Mouse (Mus musculus) MEL (cell line): ENCODE data around the gene Gm47791. TPM values are rescaled to one million over a fixed set of nuclear protein-coding genes. Genes with fewer than 3 reads are reported as not detected.
A peak's percentile ranks its signal among the peaks of the same experiment; 100 is the strongest.

Experiments
- DNase-seq: peaks from one replicate; pipeline ENCODE4 v3.0.0; 2011; ENCODE audit warnings: low read depth, low spot score
- H3K27ac ChIP-seq: 2 replicates; pipeline ENCODE4 v1.5.1; 2012; ENCODE audit warnings: low read depth, mild to moderate bottlenecking, control low read depth, low read length, moderate library complexity; ENCODE audit not compliant: control insufficient read depth
- H3K27me3 ChIP-seq, 2 experiments: fragments of 150-350 bp in 1 of 2; sonication (generic) in 1 of 2; 2 replicates each; pipeline ENCODE4 v1.6.1; 2012; ENCODE audit warnings: low read length in 2 of 2, mild to moderate bottlenecking in 2 of 2, improper control_type of control experiment in 1 of 2, moderate library complexity in 1 of 2; ENCODE audit not compliant: insufficient read depth in 2 of 2, control insufficient read depth in 1 of 2
- H3K36me3 ChIP-seq, 2 experiments: 2 replicates each; pipeline ENCODE4 v1.6.1; 2012 to 2014; ENCODE audit warnings: low read length in 2 of 2, improper control_type of control experiment in 1 of 2, inconsistent platforms in 1 of 2, mild to moderate bottlenecking in 1 of 2; ENCODE audit not compliant: insufficient read depth in 2 of 2, control insufficient read depth in 1 of 2
- H3K4me1 ChIP-seq, 2 experiments: fragments of 150-350 bp in 1 of 2; sonication (generic) in 1 of 2; 2 replicates each; pipeline ENCODE4 v1.6.1; 2012; ENCODE audit warnings: low read length in 2 of 2, improper control_type of control experiment in 1 of 2, mild to moderate bottlenecking in 1 of 2; ENCODE audit not compliant: insufficient read depth in 2 of 2, control insufficient read depth in 1 of 2
- H3K4me3 ChIP-seq, 2 experiments: fragments of 150-350 bp in 1 of 2; sonication (generic) in 1 of 2; 2 replicates each; pipeline ENCODE4 v1.5.1; 2012; ENCODE audit warnings: low read depth in 2 of 2, low read length in 2 of 2, mild to moderate bottlenecking in 2 of 2, moderate library complexity in 2 of 2, control low read depth in 1 of 2, improper control_type of control experiment in 1 of 2; ENCODE audit not compliant: control insufficient read depth in 1 of 2, insufficient read depth in 1 of 2
- H3K79me2 ChIP-seq: 2 replicates; pipeline ENCODE4 v1.6.1; 2012; ENCODE audit warnings: mild to moderate bottlenecking, low read length, moderate library complexity; ENCODE audit not compliant: control insufficient read depth, poor library complexity, insufficient read depth
- H3K9ac ChIP-seq: 2 replicates; pipeline ENCODE4 v1.6.1; 2012; ENCODE audit warnings: low read depth, mild to moderate bottlenecking, control low read depth, low read length, moderate library complexity; ENCODE audit not compliant: control insufficient read depth, poor library complexity, severe bottlenecking
- H3K9me3 ChIP-seq: fragments of 150-350 bp; sonication (generic); replicated peaks from 2 replicates; pipeline ENCODE4 v1.6.1; 2012; ENCODE audit warnings: mild to moderate bottlenecking, low read length, improper control_type of control experiment, moderate library complexity; ENCODE audit not compliant: insufficient read depth
- CHD1 ChIP-seq: IDR thresholded peaks from 2 replicates; pipeline ENCODE4 v1.6.1; 2012; ENCODE audit warnings: low read depth, mild to moderate bottlenecking, inconsistent platforms, low read length, improper control_type of control experiment
- CHD2 ChIP-seq: IDR thresholded peaks from 2 replicates; pipeline ENCODE4 v1.6.1; 2011; ENCODE audit warnings: low read length, improper control_type of control experiment
- CTCF ChIP-seq, 3 experiments: IDR thresholded peaks in 2 of 3; conservative IDR thresholded peaks in 1 of 3; 2 replicates each; pipeline ENCODE4 v1.5.1; 2011 to 2012; ENCODE audit warnings: low read length in 3 of 3, low read depth in 2 of 3, mild to moderate bottlenecking in 2 of 3, improper control_type of control experiment in 1 of 3, inconsistent platforms in 1 of 3, mixed read lengths in 1 of 3, moderate library complexity in 1 of 3; ENCODE audit not compliant: control insufficient read depth in 1 of 3, insufficient read depth in 1 of 3, poor library complexity in 1 of 3, severe bottlenecking in 1 of 3
- ELF1 ChIP-seq: IDR thresholded peaks from 2 replicates; pipeline ENCODE4 v1.6.1; 2014; ENCODE audit warnings: low read depth, mild to moderate bottlenecking, inconsistent platforms, low read length, improper control_type of control experiment, moderate library complexity
- HCFC1 ChIP-seq: IDR thresholded peaks from 2 replicates; pipeline ENCODE4 v1.6.1; 2012; ENCODE audit warnings: low read depth, mild to moderate bottlenecking, inconsistent platforms, low read length, improper control_type of control experiment, moderate library complexity
- MEF2A ChIP-seq: IDR thresholded peaks from 2 replicates; pipeline ENCODE4 v1.6.1; 2014; ENCODE audit warnings: low read depth, mild to moderate bottlenecking, inconsistent platforms, low read length, improper control_type of control experiment; ENCODE audit not compliant: poor library complexity, insufficient replicate concordance, severe bottlenecking; ENCODE audit errors: extremely low read depth
- RAD21 ChIP-seq: IDR thresholded peaks from 2 replicates; pipeline ENCODE4 v1.6.1; 2011; ENCODE audit warnings: mild to moderate bottlenecking, low read depth, low read length, improper control_type of control experiment
- RCOR1 ChIP-seq: IDR thresholded peaks from 2 replicates; pipeline ENCODE4 v1.6.1; 2012; ENCODE audit warnings: low read depth, mild to moderate bottlenecking, inconsistent platforms, low read length, improper control_type of control experiment
- SIN3A ChIP-seq: IDR thresholded peaks from 2 replicates; pipeline ENCODE4 v1.6.1; 2012; ENCODE audit warnings: low read length, improper control_type of control experiment, inconsistent platforms
- SMC3 ChIP-seq: IDR thresholded peaks from 2 replicates; pipeline ENCODE4 v1.6.1; 2011; ENCODE audit warnings: low read depth, low read length, improper control_type of control experiment
- TAL1 ChIP-seq: IDR thresholded peaks from 2 replicates; pipeline ENCODE4 v1.6.1; 2012; ENCODE audit warnings: mild to moderate bottlenecking, inconsistent platforms, low read length, moderate library complexity, mixed read lengths
- TBP ChIP-seq: IDR thresholded peaks from 2 replicates; pipeline ENCODE4 v1.8.0; 2011; ENCODE audit warnings: low read depth, low read length, improper control_type of control experiment
- USF2 ChIP-seq, 2 experiments: IDR thresholded peaks; 2 replicates each; pipeline ENCODE4 v1.6.1; 2011 to 2012; ENCODE audit warnings: improper control_type of control experiment in 2 of 2, low read length in 2 of 2, borderline replicate concordance in 1 of 2, inconsistent platforms in 1 of 2, low read depth in 1 of 2, mild to moderate bottlenecking in 1 of 2; ENCODE audit not compliant: insufficient read depth in 1 of 2
- ZC3H11A ChIP-seq: IDR thresholded peaks from 2 replicates; pipeline ENCODE4 v1.6.1; 2012; ENCODE audit warnings: low read depth, mild to moderate bottlenecking, inconsistent platforms, low read length, improper control_type of control experiment
- ZMIZ1 ChIP-seq: IDR thresholded peaks from 2 replicates; pipeline ENCODE4 v1.6.1; 2012; ENCODE audit warnings: low read depth, mild to moderate bottlenecking, inconsistent platforms, low read length, improper control_type of control experiment, moderate library complexity
- ZNF384 ChIP-seq: IDR thresholded peaks from 2 replicates; pipeline ENCODE4 v1.6.1; 2012; ENCODE audit warnings: low read depth, mild to moderate bottlenecking, inconsistent platforms, low read length, improper control_type of control experiment
- polyA plus RNA-seq, 2 experiments: library from polyadenylated mRNA; stranded (reverse) in 1 of 2; unstranded in 1 of 2; fragments of >175 nt in 1 of 2; fragments of >200 nt in 1 of 2; gene quantifications; 2 replicates each; pipeline versions ENCODE4 v1.2.1 to v1.2.4; 2012; ENCODE audit warnings: low replicate concordance in 2 of 2, low read depth in 1 of 2; ENCODE audit not compliant: insufficient read length in 2 of 2, insufficient read depth in 1 of 2, missing spikeins in 1 of 2
- total RNA-seq: library from RNA; depleted of rRNA; stranded (reverse); fragments of 300-350 nt; gene quantifications from 2 replicates; pipeline ENCODE4 v1.2.3, GENCODE M21; 2012

The Gm47791 gene
- total and polyA plus RNA-seq, 3 experiments, result not detected

GRCm38 (mm10) chr1:82807206-82807605 lies 36.2 kb upstream of the Gm47791 start:
- Histone ChIP-seq H3K4me3 (no peak overlapping the region), H3K9me3 (no peaks in the 10 kb centered on the region), H3K36me3 (no peaks in the 10 kb centered on the region), H3K9ac (no peak overlapping the region), H3K4me1 (no peaks in the 10 kb centered on the region), H3K79me2 (no peaks in the 10 kb centered on the region), H3K27ac (no peak overlapping the region), H3K27me3 (peaks cover 0 to 1% of the 10 kb centered on the region in 2 experiments; a peak in 2 of 4 replicates)
- TF ChIP-seq TBP (no peak), SMC3 (no peak)
- no peak for DNase-seq

GRCm38 (mm10) chr1:82806391-82806790 lies 35.3 kb upstream of the Gm47791 start:
- Histone ChIP-seq H3K9ac (no peak overlapping the region), H3K79me2 (no peaks in the 10 kb centered on the region), H3K9me3 (no peaks in the 10 kb centered on the region), H3K27ac (no peak overlapping the region), H3K27me3 (peaks cover 0 to 1% of the 10 kb centered on the region in 2 experiments; a peak in 2 of 4 replicates), H3K4me1 (no peaks in the 10 kb centered on the region), H3K4me3 (no peak overlapping the region), H3K36me3 (no peaks in the 10 kb centered on the region)
- no peak for DNase-seq
- TF ChIP-seq ELF1, result no peak
- no peak for TF ChIP-seq HCFC1
- no peak for TF ChIP-seq CHD2

GRCm38 (mm10) chr1:82804059-82804458 lies 33.0 kb upstream of the Gm47791 start:
- no peaks in the 10 kb centered on the region for H3K36me3 ChIP-seq
- no peaks in the 10 kb centered on the region for H3K79me2 ChIP-seq
- no peaks in the 10 kb centered on the region for H3K27me3 ChIP-seq
- H3K4me1 ChIP-seq, result no peaks in the 10 kb centered on the region
- no peak overlapping the region for H3K27ac ChIP-seq
- no peak overlapping the region for H3K9ac ChIP-seq
- TF ChIP-seq TAL1 (no peak), RCOR1 (no peak), CHD1 (no peak)
- DNase-seq, result no peak
- H3K9me3 ChIP-seq, result no peaks in the 10 kb centered on the region
- no peak overlapping the region for H3K4me3 ChIP-seq

GRCm38 (mm10) chr1:82803608-82804007 lies 32.6 kb upstream of the Gm47791 start:
- no peaks in the 10 kb centered on the region for H3K9me3 ChIP-seq
- H3K36me3 ChIP-seq, result no peaks in the 10 kb centered on the region
- DNase-seq, result peak; percentile 72
- no peaks in the 10 kb centered on the region for H3K79me2 ChIP-seq
- H3K4me3 ChIP-seq, result no peak overlapping the region
- H3K4me1 ChIP-seq, result no peaks in the 10 kb centered on the region
- no peaks in the 10 kb centered on the region for H3K27me3 ChIP-seq
- no peak overlapping the region for H3K9ac ChIP-seq
- peak; percentile 94 for TF ChIP-seq SMC3
- no peak for TF ChIP-seq SIN3A
- no peak for TF ChIP-seq TAL1
- TF ChIP-seq ZC3H11A, result peak; percentile 91
- no peak for TF ChIP-seq ZMIZ1
- no peak for TF ChIP-seq MEF2A
- TF ChIP-seq CTCF (IDR thresholded peaks at IDR 0.05 in 2 of 3, conservative IDR thresholded peaks at IDR 0.05 in 1 of 3; ENCODE audit: control insufficient read depth in 1 of 3, insufficient read depth in 1 of 3, low read depth in 2 of 3, low read length in 3 of 3, poor library complexity in 1 of 3, severe bottlenecking in 1 of 3), result peak; percentile 76 to 93 (median 86)
- no peak for TF ChIP-seq USF2 (IDR thresholded peaks at IDR 0.05; ENCODE audit: borderline replicate concordance in 1 of 2, insufficient read depth in 1 of 2, low read depth in 1 of 2, low read length in 2 of 2)
- TF ChIP-seq RAD21, result peak; percentile 92
- no peak for TF ChIP-seq ZNF384
- no peak for TF ChIP-seq CHD1
- TF ChIP-seq, all 39 proteins: peak for 4
- no peak overlapping the region for H3K27ac ChIP-seq
